Mouse (Mus musculus) myocyte (in vitro differentiated cells): ENCODE data around the gene Nkx2-2. TPM values are rescaled to one million over a fixed set of nuclear protein-coding genes. Genes with fewer than 3 reads are reported as not detected.

ENCODE experiments used
- H3K27me3 ChIP-seq: one replicate; pipeline ENCODE4 v1.6.1; 2011; ENCODE audit not compliant: control insufficient read depth, insufficient read depth, insufficient read length
- H3K36me3 ChIP-seq: one replicate; pipeline ENCODE4 v1.6.1; 2011; ENCODE audit not compliant: control insufficient read depth, insufficient read depth
- H3K4me2 ChIP-seq: one replicate; pipeline ENCODE4 v1.6.1; 2011; ENCODE audit warnings: low read depth, control low read depth
- H3K4me3 ChIP-seq: one replicate; pipeline ENCODE4 v1.5.1; 2011; ENCODE audit warnings: mild to moderate bottlenecking, control low read depth, moderate library complexity
- H3K79me2 ChIP-seq: one replicate; pipeline ENCODE4 v1.6.1; 2011; ENCODE audit not compliant: control insufficient read depth, insufficient read depth
- H3ac ChIP-seq: one replicate; pipeline ENCODE4 v1.6.1; 2011; ENCODE audit not compliant: control insufficient read depth, insufficient read length
- CEBPB ChIP-seq: IDR thresholded peaks from 2 replicates; pipeline ENCODE4 v1.6.1; 2011; ENCODE audit warnings: mild to moderate bottlenecking, moderate library complexity; ENCODE audit not compliant: poor library complexity, insufficient read depth, severe bottlenecking
- E2F4 ChIP-seq: IDR thresholded peaks from one replicate; pipeline ENCODE4 v1.6.1; 2011; ENCODE audit warnings: mild to moderate bottlenecking, control low read depth, moderate library complexity; ENCODE audit not compliant: insufficient read depth
- MAX ChIP-seq: IDR thresholded peaks from one replicate; pipeline ENCODE4 v1.6.1; 2011; ENCODE audit warnings: low read depth, mild to moderate bottlenecking, control low read depth
- MYOD1 ChIP-seq, 3 experiments: IDR thresholded peaks; one replicate each; pipeline ENCODE4 v1.6.1; 2011; ENCODE audit warnings: control low read depth in 2 of 3, low read depth in 2 of 3, mild to moderate bottlenecking in 2 of 3, moderate library complexity in 1 of 3; ENCODE audit not compliant: insufficient read length in 2 of 3, control insufficient read depth in 1 of 3
- MYOG ChIP-seq, 3 experiments: IDR thresholded peaks; one replicate each; pipeline ENCODE4 v1.6.1; 2011; ENCODE audit warnings: control low read depth in 2 of 3, low read depth in 2 of 3, mild to moderate bottlenecking in 2 of 3; ENCODE audit not compliant: insufficient read length in 2 of 3, control insufficient read depth in 1 of 3, insufficient read depth in 1 of 3
- POLR2A ChIP-seq: IDR thresholded peaks from one replicate; pipeline ENCODE4 v1.6.1; 2011; ENCODE audit warnings: low read depth, mild to moderate bottlenecking, control low read depth, moderate library complexity; ENCODE audit not compliant: insufficient read length
- POLR2AphosphoS2 ChIP-seq: IDR thresholded peaks from one replicate; pipeline ENCODE4 v1.6.1; 2011; ENCODE audit warnings: low read depth, control low read depth; ENCODE audit not compliant: insufficient read length
- REST ChIP-seq: IDR thresholded peaks from one replicate; pipeline ENCODE4 v1.6.1; 2011; ENCODE audit warnings: mild to moderate bottlenecking, control low read depth, moderate library complexity; ENCODE audit not compliant: insufficient read depth, insufficient read length
- SRF ChIP-seq: IDR thresholded peaks from one replicate; pipeline ENCODE4 v1.6.1; 2011; ENCODE audit warnings: low read depth; ENCODE audit not compliant: control insufficient read depth, insufficient read length
- TCF12 ChIP-seq: IDR thresholded peaks from one replicate; pipeline ENCODE4 v1.6.1; 2011; ENCODE audit warnings: mild to moderate bottlenecking, control low read depth; ENCODE audit not compliant: poor library complexity, insufficient read depth, severe bottlenecking
- TCF3 ChIP-seq: IDR thresholded peaks from one replicate; pipeline ENCODE4 v1.6.1; 2011; ENCODE audit warnings: low read depth, control low read depth; ENCODE audit not compliant: insufficient read length
- USF1 ChIP-seq: IDR thresholded peaks from one replicate; pipeline ENCODE4 v1.6.1; 2011; ENCODE audit warnings: low read depth, mild to moderate bottlenecking, control low read depth, moderate library complexity
- polyA plus RNA-seq: library from polyadenylated mRNA; unstranded; fragments of >200 nt; fragmentation: generic; extraction: Trizol; gene quantifications from one replicate; pipeline ENCODE4 v1.2.1, GENCODE M21; 2012; ENCODE audit warnings: missing spikeins

Nkx2-2 gene
- polyA plus RNA-seq, 1 experiment, result not detected

GRCm38 (mm10) chr2:147188871-147189545 lies 5.0 kb downstream of the Nkx2-2 start:
- H3K4me2 ChIP-seq, result no peak overlapping the region
- no peak overlapping the region for H3K4me3 ChIP-seq
- no peaks in the 10 kb centered on the region for H3K36me3 ChIP-seq
- TF ChIP-seq SRF, result no peak
- no peak for TF ChIP-seq USF1
- no peak overlapping the region for H3ac ChIP-seq
- H3K27me3 ChIP-seq, result peaks cover 81% of the 10 kb centered on the region
- H3K79me2 ChIP-seq, result no peaks in the 10 kb centered on the region

GRCm38 (mm10) chr2:147188074-147188700 lies 5.9 kb downstream of the Nkx2-2 start:
- H3ac ChIP-seq, result no peak overlapping the region
- no peak overlapping the region for H3K4me2 ChIP-seq
- TF ChIP-seq TCF12 (no peak), MYOG (IDR thresholded peaks at IDR 0.05; ENCODE audit: control insufficient read depth in 1 of 3, insufficient read depth in 1 of 3, insufficient read length in 2 of 3, low read depth in 2 of 3) (no peak), E2F4 (no peak), POLR2AphosphoS2 (no peak), MYOD1 (IDR thresholded peaks at IDR 0.05; ENCODE audit: control insufficient read depth in 1 of 3, insufficient read length in 2 of 3, low read depth in 2 of 3) (no peak), MAX (no peak), USF1 (no peak)
- no peak overlapping the region for H3K4me3 ChIP-seq
- H3K79me2 ChIP-seq, result no peaks in the 10 kb centered on the region
- H3K36me3 ChIP-seq, result no peaks in the 10 kb centered on the region
- H3K27me3 ChIP-seq, result peaks cover 77% of the 10 kb centered on the region

GRCm38 (mm10) chr2:147187061-147187870 lies 6.8 kb downstream of the Nkx2-2 start:
- no peak for TF ChIP-seq POLR2AphosphoS2
- no peak for TF ChIP-seq USF1
- TF ChIP-seq SRF, result no peak
- TF ChIP-seq MYOG (IDR thresholded peaks at IDR 0.05; ENCODE audit: control insufficient read depth in 1 of 3, insufficient read depth in 1 of 3, insufficient read length in 2 of 3, low read depth in 2 of 3), result no peak
- no peak for TF ChIP-seq TCF3
- TF ChIP-seq CEBPB, result no peak
- Histone ChIP-seq H3ac (no peak overlapping the region), H3K27me3 (peaks cover 78% of the 10 kb centered on the region), H3K4me2 (no peak overlapping the region), H3K36me3 (no peaks in the 10 kb centered on the region), H3K4me3 (no peak overlapping the region), H3K79me2 (no peaks in the 10 kb centered on the region)

- TF ChIP-seq SRF (no peak), CEBPB (no peak), REST (no peak), MYOD1 (IDR thresholded peaks at IDR 0.05; ENCODE audit: control insufficient read depth in 1 of 3, insufficient read length in 2 of 3, low read depth in 2 of 3) (no peak), TCF3 (no peak), TCF12 (no peak), POLR2AphosphoS2 (no peak), E2F4 (no peak), MAX (no peak), USF1 (no peak), POLR2A (no peak), MYOG (IDR thresholded peaks at IDR 0.05; ENCODE audit: control insufficient read depth in 1 of 3, insufficient read depth in 1 of 3, insufficient read length in 2 of 3, low read depth in 2 of 3) (no peak)
- H3K4me3 ChIP-seq, result no peak overlapping the region
- H3K27me3 ChIP-seq, result peaks cover 69% of the 10 kb centered on the region
- no peaks in the 10 kb centered on the region for H3K79me2 ChIP-seq
- no peaks in the 10 kb centered on the region for H3K36me3 ChIP-seq
- no peak overlapping the region for H3ac ChIP-seq
- no peak overlapping the region for H3K4me2 ChIP-seq
These were observed 7.8 kb downstream of the Nkx2-2 start for GRCm38 (mm10) chr2:147186261-147186681.

GRCm38 (mm10) chr2:147185561-147185960 lies 8.5 kb downstream of the Nkx2-2 start:
- H3K4me3 ChIP-seq, result no peak overlapping the region
- no peak for TF ChIP-seq MYOG (IDR thresholded peaks at IDR 0.05; ENCODE audit: control insufficient read depth in 1 of 3, insufficient read depth in 1 of 3, insufficient read length in 2 of 3, low read depth in 2 of 3)
- TF ChIP-seq MAX, result no peak
- TF ChIP-seq TCF3, result no peak
- no peak for TF ChIP-seq E2F4
- TF ChIP-seq POLR2AphosphoS2, result no peak
- TF ChIP-seq REST, result no peak
- TF ChIP-seq MYOD1 (IDR thresholded peaks at IDR 0.05; ENCODE audit: control insufficient read depth in 1 of 3, insufficient read length in 2 of 3, low read depth in 2 of 3), result no peak
- no peak for TF ChIP-seq TCF12
- no peak for TF ChIP-seq USF1

More at GRCm38 (mm10) chr2:147185561-147185960, 8.5 kb downstream of the Nkx2-2 start:
- H3K79me2 ChIP-seq, result no peaks in the 10 kb centered on the region
- H3K4me2 ChIP-seq, result peak overlapping the region; percentile 12
- H3ac ChIP-seq, result no peak overlapping the region
- H3K36me3 ChIP-seq, result no peaks in the 10 kb centered on the region
- H3K27me3 ChIP-seq, result peaks cover 63% of the 10 kb centered on the region
